11 mouse cellular contexts compared by ENCODE assay signal in genomic region chr6:71791771-71792170, GRCm38 (mm10).
"Had no signal": no experiment of that assay in that cellular context is flagged by ENCODE, and none has a peak within 500 bp of the region (broad histone marks: within the 10 kb centered on the region; RNA-seq: fewer than 3 reads in every experiment).

No protein-coding gene starts in this region.

- DNase-seq: forebrain, postnatal 0 days; heart, adult 18-20 months; heart, postnatal 10 days; heart, postnatal 4 days; kidney, adult 18-20 months; kidney, adult 8-10 months; kidney, postnatal 10 days; kidney, postnatal 25 days; kidney, postnatal 4 days; liver; liver, embryonic 13.5 days had no signal
